Mouse (Mus musculus): ENCODE measurements at regions not wholly inside any gene's neighbourhood (a gene's known extent, or its start where the extent isn't known, plus 50 kb on each side); places are given as distances from the start of the nearest gene placed in this dataset.

DNA sequence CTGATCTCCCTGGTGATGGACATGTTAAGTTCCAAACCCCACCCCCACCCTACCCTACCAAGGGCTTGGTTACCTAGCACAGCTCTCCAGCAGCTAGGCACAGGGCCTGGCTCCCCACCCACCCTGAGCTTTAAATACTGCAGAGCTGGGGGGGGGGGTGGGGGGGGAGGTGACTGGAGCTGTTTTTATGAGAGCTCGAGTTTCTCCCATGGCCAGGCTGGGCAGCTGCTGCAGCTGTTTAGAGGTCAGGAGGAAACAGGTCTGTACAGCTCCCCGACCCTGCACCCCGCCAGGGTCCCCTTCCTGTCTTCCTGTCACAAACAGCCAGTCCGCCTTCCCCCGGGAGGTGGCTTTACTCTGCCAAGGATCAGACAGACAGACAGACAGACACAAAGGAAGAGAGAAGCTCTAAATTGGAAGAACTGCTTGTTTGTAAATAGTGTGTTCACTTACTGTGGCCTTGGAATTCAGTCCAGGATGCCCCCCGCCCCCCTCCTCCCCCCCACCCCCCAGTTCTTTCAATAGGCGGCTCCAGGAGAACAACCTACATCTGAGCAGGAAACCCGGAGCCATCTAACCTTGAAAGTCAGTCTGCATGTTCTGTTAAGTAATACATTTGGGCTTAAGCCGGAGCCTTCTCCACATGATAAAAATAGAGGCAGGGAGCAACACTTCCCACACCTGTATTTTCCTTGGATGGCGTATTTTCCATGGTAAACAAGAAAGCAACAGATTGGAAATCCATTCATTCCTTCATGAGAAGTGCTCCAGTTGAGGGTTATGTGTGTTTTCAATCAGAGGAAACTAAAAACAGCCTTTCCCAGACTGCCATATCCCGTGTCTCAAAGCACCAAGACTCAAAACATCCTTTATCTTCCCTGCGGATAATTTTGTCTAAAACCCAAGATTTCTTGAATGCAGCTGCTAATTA is 67.8 kb upstream of the Hes1 start:
- peak; percentile 25 for DNase-seq

GRCm38 (mm10) chr16:30000166-30000565 is 64.0 kb upstream of the Hes1 start:
- DNase-seq = no peak

DNA sequence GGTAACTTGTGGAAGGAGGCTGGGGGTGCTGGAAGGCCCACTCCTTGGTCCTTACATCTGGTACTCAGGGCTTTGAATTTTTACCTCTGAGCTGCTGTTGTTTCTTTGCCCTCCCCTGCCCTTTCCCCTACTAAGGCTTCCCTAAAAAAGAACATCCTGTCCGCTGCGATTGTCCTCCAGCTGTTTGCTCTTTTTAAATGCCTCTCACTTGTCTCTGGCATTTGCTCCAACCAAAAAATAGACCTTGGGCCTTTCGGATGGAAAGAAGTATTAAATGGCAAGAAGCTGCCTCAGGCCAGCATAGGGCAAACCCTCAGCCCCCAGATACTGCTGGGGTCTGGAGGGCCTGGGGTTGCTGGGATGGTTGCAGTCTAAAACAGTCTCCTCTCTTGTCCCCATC is 59.1 kb upstream of the Hes1 start:
- DNase-seq = no peak

DNA sequence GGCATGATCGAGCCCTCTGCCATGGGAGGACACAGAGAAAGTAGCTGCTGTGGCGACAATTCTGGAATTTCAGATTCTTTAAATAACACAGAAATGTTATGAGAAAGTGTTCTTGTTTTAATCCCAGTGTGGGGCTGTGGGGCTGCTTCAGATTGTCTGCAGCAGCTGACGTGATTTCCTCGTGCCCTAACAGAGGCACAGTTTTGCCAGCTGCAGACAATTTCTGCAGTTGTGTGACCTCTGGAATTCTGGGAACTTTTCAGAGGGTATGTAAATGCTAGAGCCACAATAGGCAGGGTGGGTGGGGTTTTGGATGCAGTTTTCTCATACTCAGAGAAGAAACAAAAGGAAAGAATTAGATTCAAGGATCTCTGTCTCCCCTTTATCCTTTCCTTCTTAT is 57.4 kb upstream of the Hes1 start:
- no peak for DNase-seq

GRCm38 (mm10) chr16:30008451-30009357 is 55.5 kb upstream of the Hes1 start:
- peak; percentile 90 for DNase-seq

DNA sequence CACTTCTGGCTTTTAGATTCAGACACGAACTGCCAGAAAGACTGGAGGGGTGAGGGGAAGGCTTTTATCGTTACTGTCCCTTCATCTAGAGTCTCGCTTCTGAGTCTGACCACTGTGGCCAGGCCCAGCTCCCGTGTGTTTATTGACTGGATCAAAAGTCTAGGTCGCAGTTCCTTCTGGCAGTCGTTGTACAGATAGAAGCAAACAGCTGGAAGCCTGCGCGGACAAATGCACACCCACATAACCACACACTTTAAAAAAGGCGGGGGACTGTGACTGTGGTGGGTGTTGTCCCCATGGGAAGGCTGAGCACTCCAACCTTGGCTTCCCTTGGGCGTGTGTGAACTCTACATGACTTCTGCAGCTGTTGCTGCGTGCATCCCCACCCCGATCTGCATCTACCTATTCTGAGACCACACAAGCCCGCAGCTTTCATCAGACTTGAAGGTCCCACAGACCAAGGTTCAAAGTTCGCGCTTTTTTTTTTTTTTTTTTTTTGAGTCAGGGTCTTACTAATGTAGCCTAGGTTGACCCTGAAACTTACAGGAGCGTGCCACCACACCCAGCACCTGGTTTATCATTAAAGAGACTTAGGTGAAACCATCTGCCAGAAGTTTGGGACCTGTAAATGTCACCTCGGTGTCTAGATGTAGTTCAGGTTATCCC is 54.5 kb upstream of the Hes1 start:
- DNase-seq = no peak

DNA sequence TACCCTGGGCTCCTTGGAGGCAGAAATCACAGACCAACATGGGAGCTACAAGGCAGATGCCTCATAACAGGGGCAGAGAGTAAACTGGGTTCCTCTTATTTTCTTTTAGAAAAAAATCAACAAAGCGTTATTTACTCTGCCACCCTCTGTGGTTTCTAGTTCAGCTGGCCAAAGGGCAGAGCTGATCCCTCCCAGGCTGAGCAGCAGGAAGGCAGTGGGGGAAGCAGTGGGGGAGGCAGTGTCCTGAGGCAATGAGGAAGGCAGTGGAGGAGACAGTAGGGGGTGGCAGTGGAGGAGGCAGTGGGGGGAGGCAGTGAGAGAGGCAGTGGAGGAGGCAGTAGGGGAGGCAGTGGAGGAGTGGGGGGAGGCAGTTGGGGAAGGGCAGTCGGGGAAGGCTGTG is 51.1 kb upstream of the Hes1 start:
- DNase-seq = no peak

DNA sequence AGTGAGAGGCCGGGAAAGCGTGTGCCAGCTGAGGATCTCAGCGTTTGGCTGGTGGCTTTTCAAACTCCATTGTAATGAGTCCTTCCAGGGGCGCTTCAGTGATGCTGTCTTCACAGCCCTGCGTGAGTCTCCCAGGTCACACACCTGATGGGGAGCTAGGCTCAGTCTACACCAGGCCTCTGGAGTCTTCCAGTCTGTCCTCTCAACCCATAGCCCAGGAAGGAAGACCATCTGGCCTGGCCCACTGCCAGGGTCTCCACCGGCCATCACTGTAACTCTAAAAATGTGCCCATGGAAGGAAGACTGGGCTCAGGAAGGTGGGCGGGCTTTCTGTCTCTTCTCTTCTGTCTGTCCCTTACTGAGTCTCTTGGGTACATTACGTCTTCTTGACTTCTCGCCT is 50.2 kb upstream of the Hes1 start:
- DNase-seq = no peak

Data from adrenal gland, postnatal 25 days (tissue).